Comparison of ENCODE assay signal across 10 mouse cellular contexts in genomic region chr17:44671946-44672692, GRCm38 (mm10).
DNase-seq lines count a peak whose midpoint lies in the region; ATAC-seq and TF ChIP-seq lines count a peak whose summit lies in the region.
"Had no signal": no experiment of that assay in that cellular context is flagged by ENCODE, and none has a peak within 500 bp of the region (broad histone marks: within the 10 kb centered on the region; RNA-seq: fewer than 3 reads in every experiment).

No protein-coding gene starts in this region.

- WGBS in heart, postnatal 0 days, result 32% methylated on average over 16 of the region's 16 CpGs

- peak; percentile 83 for TF ChIP-seq EP300 in heart, postnatal 0 days (IDR thresholded peaks at IDR 0.05; ENCODE audit: low read depth)

- no peaks in the 10 kb centered on the region for H3K9me3 ChIP-seq in heart, postnatal 0 days (replicated peaks; ENCODE audit: control insufficient read depth, low read length)
- H3K9me3 ChIP-seq: embryonic facial prominence, embryonic 13.5 days had no signal

- no peaks in the 10 kb centered on the region for H3K27me3 ChIP-seq in heart, postnatal 0 days (ENCODE audit: control insufficient read depth, insufficient read depth, low read length)
- H3K27me3 ChIP-seq: embryonic facial prominence, embryonic 13.5 days had no signal

- no peak overlapping the region for H3K4me2 ChIP-seq in heart, postnatal 0 days (ENCODE audit: low read depth, low read length)
- H3K4me2 ChIP-seq: embryonic facial prominence, embryonic 13.5 days had no signal

- 0 out of 2 replicates have a peak, but pooled peaks cover 9% of the 10 kb centered on the region for H3K4me1 ChIP-seq in heart, postnatal 0 days (ENCODE audit: control insufficient read depth, insufficient read depth)

- intact Hi-C loops in heart, postnatal 25 days (cut with DNase I), result no loop called here

- peak; percentile 92 for ATAC-seq in erythroblast, adult 5-6 weeks (replicated peaks; ENCODE audit: low FRiP score, poor library complexity, severe bottlenecking)
- peak; percentile 99 for ATAC-seq in heart, postnatal 0 days (ENCODE audit: insufficient read depth, low read depth)
- ATAC-seq in megakaryocyte, adult 5-6 weeks (ENCODE audit: poor library complexity, severe bottlenecking), result peak; percentile 71

- peak overlapping the region; percentile 52; the same call in 1 of the 2 replicates for H3K27ac ChIP-seq in heart, postnatal 0 days (ENCODE audit: low read depth)
- H3K27ac ChIP-seq: macrophage had no signal

- TF ChIP-seq CTCF in heart, postnatal 0 days (IDR thresholded peaks at IDR 0.05; ENCODE audit: low read depth), result no peak

- peak; percentile 93 for DNase-seq in heart, adult 11 months
- no peak for DNase-seq in heart, postnatal 25 days (ENCODE audit: low spot score)
- peak; percentile 25 for DNase-seq in NIH3T3 (ENCODE audit: low read depth)
- DNase-seq in heart, postnatal 0 days (ENCODE audit: low spot score), result peak; percentile 82
- peak; percentile 43 for DNase-seq in thymus, postnatal 4 days
- DNase-seq in urinary bladder, postnatal 10 days (ENCODE audit: low spot score), result no peak

- no peak overlapping the region for H3K4me3 ChIP-seq in heart, postnatal 0 days (ENCODE audit: low read depth, low read length)
- H3K4me3 ChIP-seq: embryonic facial prominence, embryonic 13.5 days had no signal

- no peaks in the 10 kb centered on the region for H3K36me3 ChIP-seq in heart, postnatal 0 days (replicated peaks; ENCODE audit: control insufficient read depth, insufficient read depth, low read length)

- no peak overlapping the region for H3K9ac ChIP-seq in heart, postnatal 0 days (replicated peaks; ENCODE audit: low read depth, low read length)
- H3K9ac ChIP-seq: embryonic facial prominence, embryonic 13.5 days had no signal

Comparison
In these comparisons a context has a peak if more than half of its experiments do, and no peak if none do; other contexts are left out.
1. DNase-seq: peak in heart, adult 11 months (single experiment), NIH3T3 (single experiment), heart, postnatal 0 days (single experiment) and thymus, postnatal 4 days (single experiment); none in heart, postnatal 25 days (single experiment) and urinary bladder, postnatal 10 days (single experiment).
2. Peak in every context shown above with its lines, with median percentiles within 50 percentile points of each other: ATAC-seq.